Mouse (Mus musculus): ENCODE results near the gene Sox1.

DNA sequence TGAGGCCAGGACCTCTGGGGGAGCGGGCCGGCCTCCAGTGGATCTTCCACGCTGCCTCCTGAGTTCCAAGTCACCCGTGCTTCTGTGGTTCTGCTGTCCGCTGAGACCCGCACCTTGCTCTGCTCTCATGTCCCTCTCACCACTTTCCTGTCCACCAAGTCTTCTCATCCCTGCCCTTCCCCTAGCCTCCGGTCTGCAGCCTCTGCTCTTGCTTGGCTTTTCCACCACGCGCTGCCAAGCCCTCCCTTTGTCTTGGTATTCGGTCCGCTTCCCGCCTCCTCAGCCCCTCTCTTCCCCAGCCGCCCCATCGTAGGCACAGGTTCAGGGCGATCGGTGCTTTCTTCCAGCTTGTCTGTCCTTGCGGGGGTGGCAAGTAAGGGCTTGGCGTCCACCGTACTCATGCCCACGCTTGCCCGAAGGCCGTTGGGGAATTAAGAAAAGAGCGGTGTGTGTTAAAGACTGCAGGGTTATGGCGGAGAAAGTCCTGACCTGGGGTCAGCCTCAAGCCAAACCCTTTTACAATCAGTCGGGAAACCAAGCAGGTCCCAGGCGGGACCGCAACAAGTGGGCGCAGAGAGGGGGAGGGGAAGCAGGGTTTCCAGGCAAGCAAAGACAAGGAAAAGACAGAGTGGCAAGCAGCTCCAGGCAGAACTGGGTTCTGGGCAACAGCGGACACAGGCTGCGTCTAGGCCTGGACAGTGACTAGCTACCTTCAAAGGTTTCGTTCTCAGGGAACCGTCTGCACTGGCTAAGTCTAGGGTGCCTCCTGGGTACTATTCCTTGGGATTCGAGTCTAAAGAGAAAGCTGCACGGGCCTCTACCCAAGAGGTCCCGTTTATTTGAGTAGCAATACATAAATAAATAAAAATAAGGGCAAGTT lies 6.5 kb downstream of the Sox1 start:
- TF ChIP-seq GATA1 (IDR thresholded peaks at IDR 0.05; ENCODE audit: borderline replicate concordance, low read length), result no peak
- TF ChIP-seq FLI1 (IDR thresholded peaks at IDR 0.05; ENCODE audit: low read length), result no peak

Measured in megakaryocyte, embryonic 14.5 days (primary cell).